Mouse (Mus musculus) liver, postnatal 0 days (tissue): ENCODE data around the gene Slc39a13.

ENCODE experiments used
- CTCF ChIP-seq: sonication (generic); IDR thresholded peaks from 2 replicates; pipeline ENCODE4 v1.5.1; 2016; ENCODE audit warnings: antibody characterized with exemption, low read depth
- EP300 ChIP-seq: IDR thresholded peaks from 2 replicates; pipeline ENCODE4 v1.6.1; 2016; ENCODE audit warnings: antibody characterized with exemption, low read depth, mild to moderate bottlenecking

- no peak for TF ChIP-seq CTCF
- no peak for TF ChIP-seq EP300
Observed at GRCm38 (mm10) chr2:91044727-91045126, 25.5 kb downstream of the Slc39a13 start.
